Mouse (Mus musculus) megakaryocyte, embryonic 14.5 days (primary cell): ENCODE measurements around the gene Usf3.

Experiments
- FLI1 ChIP-seq: IDR thresholded peaks from 2 replicates; pipeline ENCODE4 v1.6.1; 2012; ENCODE audit warnings: low read length, inconsistent platforms, mixed read lengths
- GATA1 ChIP-seq: IDR thresholded peaks from 3 replicates; pipeline ENCODE4 v1.6.1; 2012; ENCODE audit warnings: mixed read lengths, low read length, inconsistent platforms, borderline replicate concordance

DNA sequence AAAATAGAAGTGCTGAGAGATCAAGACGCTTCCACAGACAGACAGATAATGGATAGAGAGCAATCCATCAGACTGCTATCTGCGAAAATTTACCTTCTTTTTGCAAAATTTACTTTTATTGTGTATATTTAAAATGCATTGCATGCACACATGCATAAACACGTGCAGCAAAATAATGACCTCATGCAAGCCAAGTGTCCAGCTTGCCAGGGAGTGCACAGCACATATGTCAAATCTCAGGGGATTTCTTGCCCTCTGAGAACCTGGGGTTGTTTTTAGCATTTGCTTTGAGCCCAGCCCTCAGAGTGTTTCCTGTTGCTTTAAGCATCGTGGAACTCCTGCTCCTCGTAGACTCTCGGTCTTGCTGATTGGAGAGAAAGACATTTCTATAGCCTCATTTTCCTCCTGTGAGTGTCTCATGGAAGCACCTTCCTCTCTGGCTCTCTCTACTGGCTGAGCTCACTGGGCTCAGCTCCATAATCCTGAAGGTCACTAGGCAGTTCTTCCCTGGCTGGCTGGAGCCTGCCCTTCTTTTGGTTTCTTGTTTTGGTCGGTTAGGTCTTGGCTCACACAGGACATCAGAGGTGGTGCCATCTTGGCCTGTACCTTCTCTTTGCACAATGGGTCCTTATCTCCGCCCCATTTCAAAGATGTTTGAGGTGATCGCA, 98.5 kb downstream of the Usf3 start:
- TF ChIP-seq GATA1 = no peak
- no peak for TF ChIP-seq FLI1
